Mouse (Mus musculus) cerebellum, postnatal 4 days (tissue): Measurements from ENCODE around the gene Stk10.

ENCODE experiments used
- DNase-seq, 2 experiments: peaks; one replicate each; pipeline ENCODE4 v3.0.0; 2022; ENCODE audit warnings: low spot score in 2 of 2, mixed read lengths in 1 of 2

Stk10 gene

GRCm38 (mm10) chr11:32567000-32567855 lies 34.1 kb downstream of the Stk10 start:
- no peak for DNase-seq

- DNase-seq: no peak
Measured at GRCm38 (mm10) chr11:32568060-32568459, 35.0 kb downstream of the Stk10 start.

- DNase-seq: no peak
Measured at GRCm38 (mm10) chr11:32568637-32569293, 35.7 kb downstream of the Stk10 start.

GRCm38 (mm10) chr11:32571103-32571502 lies 38.0 kb downstream of the Stk10 start:
- DNase-seq: no peak

GRCm38 (mm10) chr11:32573669-32574068 lies 40.6 kb downstream of the Stk10 start:
- DNase-seq: no peak

- DNase-seq: no peak
Measured at GRCm38 (mm10) chr11:32575964-32576759, 43.1 kb downstream of the Stk10 start.

- no peak for DNase-seq
Measured at GRCm38 (mm10) chr11:32576760-32577050, 43.6 kb downstream of the Stk10 start.

- no peak for DNase-seq
Measured at GRCm38 (mm10) chr11:32580305-32580947, 47.3 kb downstream of the Stk10 start.

- no peak for DNase-seq
Measured at GRCm38 (mm10) chr11:32581031-32581430, 47.9 kb downstream of the Stk10 start.

GRCm38 (mm10) chr11:32582813-32583212 lies 49.7 kb downstream of the Stk10 start:
- DNase-seq: no peak

- DNase-seq: no peak
Measured at GRCm38 (mm10) chr11:32585996-32586395, 52.9 kb downstream of the Stk10 start.

- DNase-seq: no peak
Measured at GRCm38 (mm10) chr11:32587191-32588089, 54.3 kb downstream of the Stk10 start.

- DNase-seq: peak; percentile 91 to 92
Measured at GRCm38 (mm10) chr11:32588090-32588891, 55.2 kb downstream of the Stk10 start.

- no peak for DNase-seq
Measured at GRCm38 (mm10) chr11:32588892-32589172, 55.7 kb downstream of the Stk10 start.

- DNase-seq: no peak
Measured at GRCm38 (mm10) chr11:32589201-32589600, 56.1 kb downstream of the Stk10 start.

- DNase-seq: peak in 1 of 2 experiments; percentile 34
Measured at GRCm38 (mm10) chr11:32589791-32590190, 56.7 kb downstream of the Stk10 start.

- DNase-seq: no peak
Measured at GRCm38 (mm10) chr11:32590205-32590604, 57.1 kb downstream of the Stk10 start.

- DNase-seq: peak in 1 of 2 experiments; percentile 52
Measured at GRCm38 (mm10) chr11:32591921-32592850, 59.1 kb downstream of the Stk10 start.

- no peak for DNase-seq
Measured at GRCm38 (mm10) chr11:32593081-32593480, 60.0 kb downstream of the Stk10 start.
